Mouse (Mus musculus) macrophage (primary cell): Measurements from ENCODE around the gene Chst12. TPM values are rescaled to one million over a fixed set of nuclear protein-coding genes. Genes with fewer than 3 reads are reported as not detected.

Source experiments
- H3K27ac ChIP-seq: fragments of 350-480 bp; formaldehyde crosslinking; 2 replicates; pipeline ENCODE4 v1.9.0; 2021
- H3K36me3 ChIP-seq: fragments of 350-480 bp; formaldehyde crosslinking; 2 replicates; pipeline ENCODE4 v1.9.0; 2021; ENCODE audit errors: inconsistent target
- H3K4me3 ChIP-seq: fragments of 350-480 bp; formaldehyde crosslinking; 2 replicates; pipeline ENCODE4 v1.9.0; 2021; ENCODE audit errors: inconsistent target
- H3K79me2 ChIP-seq: fragments of 350-480 bp; formaldehyde crosslinking; 2 replicates; pipeline ENCODE4 v1.9.0; 2021; ENCODE audit errors: inconsistent target
- WGBS: methylation state at CpG from one replicate; pipeline ENCODE4 v1.1.7; 2026; ENCODE audit warnings: inconsistent platforms; ENCODE audit not compliant: missing documents; 5-methylcytosine and 5-hydroxymethylcytosine counted together
- polyA plus RNA-seq: library from polyadenylated mRNA; stranded (reverse); fragments of 250-400 nt; gene quantifications from 3 replicates; pipeline ENCODE4 v1.2.4, GENCODE M21; 2018; ENCODE audit warnings: inconsistent platforms

The Chst12 gene
- polyA plus RNA-seq, 1 experiment from 2014 or later = 56.4 TPM

DNA sequence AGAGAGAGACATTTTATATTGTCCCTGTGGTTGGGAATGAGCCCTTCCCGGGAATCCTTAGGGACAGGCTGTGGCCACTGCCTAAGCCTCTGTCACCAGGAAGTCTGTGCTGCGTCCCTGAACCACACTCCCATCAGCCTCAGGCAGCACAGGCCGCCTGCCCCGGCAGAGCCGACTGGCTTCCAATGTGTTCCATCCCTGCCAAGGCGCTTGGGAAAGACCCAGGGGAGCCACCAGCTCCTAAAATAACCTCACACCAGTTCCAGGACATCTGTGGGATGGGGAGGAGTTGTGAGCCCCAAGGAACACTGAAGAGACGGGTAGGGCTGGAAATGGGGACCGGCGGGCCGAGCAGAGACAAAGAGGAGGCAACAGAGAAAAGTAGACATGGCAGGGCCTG, 66.3 kb downstream of the Chst12 start:
- WGBS = 90% methylated on average over 10 of the region's 10 CpGs
- Histone ChIP-seq H3K36me3 (no peaks in the 10 kb centered on the region), H3K4me3 (no peak overlapping the region), H3K79me2 (no peaks in the 10 kb centered on the region), H3K27ac (no peak overlapping the region)

DNA sequence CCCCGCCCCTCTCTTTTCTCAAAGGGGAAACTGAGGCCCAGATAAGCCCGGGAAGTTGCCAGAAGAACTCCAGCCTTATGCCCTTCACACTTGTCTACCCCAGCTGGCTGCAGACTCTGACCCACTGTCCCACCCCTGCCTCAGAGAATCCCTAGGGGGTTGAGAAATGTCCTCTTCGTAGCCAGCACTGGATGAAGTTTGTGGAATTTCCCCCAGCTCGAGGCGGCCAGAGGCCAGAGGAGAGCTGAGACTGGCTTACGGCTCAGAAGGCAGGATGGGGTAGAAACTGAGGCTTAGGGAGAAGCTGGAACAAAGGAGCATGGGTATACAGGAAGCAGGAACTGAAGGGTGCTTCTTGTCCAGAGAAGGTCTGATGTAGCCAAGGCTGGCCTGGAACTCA, 67.3 kb downstream of the Chst12 start:
- 89% methylated on average over 6 of the region's 6 CpGs for WGBS
- Histone ChIP-seq H3K79me2 (no peaks in the 10 kb centered on the region), H3K36me3 (no peaks in the 10 kb centered on the region), H3K4me3 (no peak overlapping the region), H3K27ac (no peak overlapping the region)

Other genes with a start within 250 kb of the Chst12 start
- gene Mad1l1, start 184.0 kb upstream of the Chst12 start, polyA plus RNA-seq = 9.0 to 15.3 TPM (median 15.3 TPM) in 3 replicates
- gene Nudt1, start 183.9 kb upstream of the Chst12 start, polyA plus RNA-seq = 4.4 to 8.5 TPM (median 5.7 TPM) in 3 replicates
- gene Mrm2, start 173.7 kb upstream of the Chst12 start, polyA plus RNA-seq = 7.2 to 10.1 TPM (median 8.1 TPM) in 3 replicates
- gene Snx8, start 116.3 kb upstream of the Chst12 start, polyA plus RNA-seq = 71.9 to 180 TPM (median 142 TPM) in 3 replicates
- 108 to 268 TPM (median 204 TPM) in 3 replicates for gene Eif3b, start 86.2 kb upstream of the Chst12 start, polyA plus RNA-seq
- gene Gm4869, start 59.9 kb upstream of the Chst12 start, polyA plus RNA-seq = not detected in 3 replicates
- gene Grifin, start 59.5 kb downstream of the Chst12 start, polyA plus RNA-seq = not detected in 3 replicates
- gene Lfng, start 101.8 kb downstream of the Chst12 start, polyA plus RNA-seq = 33.7 to 75.9 TPM (median 52.2 TPM) in 3 replicates
- gene Ttyh3, start 143.5 kb downstream of the Chst12 start, polyA plus RNA-seq = 40.4 to 80.7 TPM (median 48.0 TPM) in 3 replicates
- gene Iqce, start 196.8 kb downstream of the Chst12 start, polyA plus RNA-seq = 11.4 to 17.2 TPM (median 12.2 TPM) in 3 replicates
- gene Brat1, start 199.5 kb downstream of the Chst12 start, polyA plus RNA-seq = 5.1 to 13.0 TPM (median 10.3 TPM) in 3 replicates
- gene Amz1, start 218.6 kb downstream of the Chst12 start, polyA plus RNA-seq = 10.9 to 24.7 TPM (median 13.4 TPM) in 3 replicates